ENCODE assay signal across 15 mouse cellular contexts in the genomic region with DNA sequence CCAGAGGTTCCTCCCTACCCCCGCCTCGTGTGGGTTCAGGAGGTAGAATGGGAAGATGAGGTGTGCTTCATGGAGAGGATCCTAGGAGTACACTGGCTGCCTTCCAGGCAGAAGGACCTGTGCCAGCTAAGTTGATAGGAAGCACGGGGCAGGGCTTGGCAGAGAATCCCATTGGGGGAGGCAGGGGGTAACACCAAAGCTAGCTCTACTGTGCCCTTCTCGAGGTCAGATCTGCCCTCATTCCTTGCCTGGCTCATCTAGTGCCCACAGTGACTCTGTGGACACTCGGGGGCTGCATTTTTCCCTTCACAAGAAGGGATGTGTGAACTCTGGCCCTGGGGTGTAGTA. TPM values are rescaled to one million over a fixed set of nuclear protein-coding genes. Genes with fewer than 3 reads are reported as not detected.
DNase-seq lines count a peak whose midpoint lies in the region; ATAC-seq and TF ChIP-seq lines count a peak whose summit lies in the region.
"Had no signal": no experiment of that assay in that cellular context is flagged by ENCODE, and none has a peak within 500 bp of the region (broad histone marks: within the 10 kb centered on the region; RNA-seq: fewer than 3 reads in every experiment).

No protein-coding gene starts in this region.

- H3K4me1 ChIP-seq in hindbrain, embryonic 16.5 days (ENCODE audit: control insufficient read depth, insufficient read depth, low read depth, low read length): peaks cover 6% of the 10 kb centered on the region
- no peaks in the 10 kb centered on the region for H3K4me1 ChIP-seq in hindbrain, embryonic 11.5 days (replicated peaks; ENCODE audit: control insufficient read depth, insufficient read depth, low read length)
- H3K4me1 ChIP-seq in heart, postnatal 0 days (ENCODE audit: control insufficient read depth, insufficient read depth): peaks cover 40% of the 10 kb centered on the region
- H3K4me1 ChIP-seq in intestine, embryonic 15.5 days (replicated peaks): peaks cover 23% of the 10 kb centered on the region

- intact Hi-C loops in gastrocnemius, postnatal 36 days (cut with DNase I): no loop called here

- TF ChIP-seq EP300 in heart, postnatal 0 days (IDR thresholded peaks at IDR 0.05; ENCODE audit: low read depth): peak; percentile 81

- H3K27ac ChIP-seq in hindbrain, embryonic 16.5 days (ENCODE audit: low read depth, low read length): no peak overlapping the region
- H3K27ac ChIP-seq in hindbrain, embryonic 11.5 days (ENCODE audit: low read depth, low read length): no peak overlapping the region
- H3K27ac ChIP-seq in heart, postnatal 0 days (ENCODE audit: low read depth): peak overlapping the region; percentile 96
- no peak overlapping the region for H3K27ac ChIP-seq in intestine, embryonic 15.5 days

- H3K4me2 ChIP-seq in hindbrain, embryonic 16.5 days (ENCODE audit: low read length): no peak overlapping the region
- H3K4me2 ChIP-seq in hindbrain, embryonic 11.5 days (replicated peaks; ENCODE audit: low read depth, low read length): no peak overlapping the region
- H3K4me2 ChIP-seq in heart, postnatal 0 days (ENCODE audit: low read depth, low read length): peak overlapping the region; percentile 83
- no peak overlapping the region for H3K4me2 ChIP-seq in intestine, embryonic 15.5 days (replicated peaks)

- peaks cover 28% of the 10 kb centered on the region for H3K36me3 ChIP-seq in hindbrain, embryonic 16.5 days (ENCODE audit: control insufficient read depth, insufficient read depth, low read length)
- H3K36me3 ChIP-seq in hindbrain, embryonic 11.5 days (ENCODE audit: control insufficient read depth, insufficient read depth, low read length): peaks cover 13% of the 10 kb centered on the region
- peaks cover 23% of the 10 kb centered on the region for H3K36me3 ChIP-seq in heart, postnatal 0 days (replicated peaks; ENCODE audit: control insufficient read depth, insufficient read depth, low read length)
- H3K36me3 ChIP-seq in intestine, embryonic 15.5 days: peaks cover 12% of the 10 kb centered on the region; the same call in 1 of the 2 replicates

- 78% methylated on average over 5 of the region's 5 CpGs for WGBS in hindbrain, embryonic 16.5 days
- WGBS in hindbrain, embryonic 11.5 days: 90% methylated on average over 5 of the region's 5 CpGs
- WGBS in heart, postnatal 0 days: 19% methylated on average over 5 of the region's 5 CpGs
- 90% methylated on average over 5 of the region's 5 CpGs for WGBS in intestine, embryonic 15.5 days

- H3K4me3 ChIP-seq in hindbrain, embryonic 16.5 days (ENCODE audit: low read length): no peak overlapping the region
- no peak overlapping the region for H3K4me3 ChIP-seq in hindbrain, embryonic 11.5 days (ENCODE audit: low read depth, low read length)
- H3K4me3 ChIP-seq in heart, postnatal 0 days (ENCODE audit: low read depth, low read length): peak overlapping the region; percentile 53
- no peak overlapping the region for H3K4me3 ChIP-seq in intestine, embryonic 15.5 days (replicated peaks)

- no peaks in the 10 kb centered on the region for H3K9me3 ChIP-seq in hindbrain, embryonic 16.5 days (ENCODE audit: control insufficient read depth, low read length)
- no peaks in the 10 kb centered on the region for H3K9me3 ChIP-seq in hindbrain, embryonic 11.5 days (ENCODE audit: control insufficient read depth, low read length)
- no peaks in the 10 kb centered on the region for H3K9me3 ChIP-seq in heart, postnatal 0 days (replicated peaks; ENCODE audit: control insufficient read depth, low read length)
- no peaks in the 10 kb centered on the region for H3K9me3 ChIP-seq in intestine, embryonic 15.5 days

- TF ChIP-seq CTCF in heart, postnatal 0 days (IDR thresholded peaks at IDR 0.05; ENCODE audit: low read depth): no peak

- no peak overlapping the region for H3K9ac ChIP-seq in hindbrain, embryonic 16.5 days (ENCODE audit: low read depth, low read length)
- H3K9ac ChIP-seq in hindbrain, embryonic 11.5 days (ENCODE audit: low read depth, low read length): no peak overlapping the region
- H3K9ac ChIP-seq in heart, postnatal 0 days (replicated peaks; ENCODE audit: low read depth, low read length): peak overlapping the region; percentile 79
- H3K9ac ChIP-seq in intestine, embryonic 15.5 days: no peak overlapping the region

- peak; percentile 31; the same call in 1 of the 2 replicates for ATAC-seq in hindbrain, embryonic 16.5 days
- no peak for ATAC-seq in hindbrain, embryonic 11.5 days (ENCODE audit: low FRiP score)
- peak; percentile 64 for ATAC-seq in heart, postnatal 0 days (ENCODE audit: insufficient read depth, low read depth)
- no peak for ATAC-seq in intestine, embryonic 15.5 days
- ATAC-seq: CD4-positive, CD25-positive, alpha-beta regulatory T cell, adult 4 months had no signal

- DNase-seq in hindbrain, embryonic 11.5 days (ENCODE audit: low spot score): no peak
- peak; percentile 75 for DNase-seq in adrenal gland, postnatal 14 days
- DNase-seq in cerebellum, adult 8-10 months: peak; percentile 66
- peak; percentile 89 for DNase-seq in heart, postnatal 0 days (ENCODE audit: low spot score)
- DNase-seq in MN1 (ENCODE audit: low spot score): no peak
- DNase-seq in gastrocnemius, postnatal 36 days: no peak
- DNase-seq: gastrocnemius, postnatal 10 days; kidney, postnatal 4 days; lung, adult 18-20 months; thymus, postnatal 25 days had no signal

- H3K27me3 ChIP-seq in hindbrain, embryonic 16.5 days (replicated peaks; ENCODE audit: control insufficient read depth, insufficient read depth, low read length): no peaks in the 10 kb centered on the region
- no peaks in the 10 kb centered on the region for H3K27me3 ChIP-seq in hindbrain, embryonic 11.5 days (ENCODE audit: control insufficient read depth, insufficient read depth, low read length)
- H3K27me3 ChIP-seq in heart, postnatal 0 days (ENCODE audit: control insufficient read depth, insufficient read depth, low read length): no peaks in the 10 kb centered on the region
- H3K27me3 ChIP-seq in intestine, embryonic 15.5 days (replicated peaks): no peaks in the 10 kb centered on the region

RNA-seq across cellular contexts. Expression of gene Dnlz, which starts 12.7 kb away (rescaled TPM):
- polyA plus RNA-seq in hindbrain, embryonic 16.5 days (2015; fragmentation: Nextera tagmentation; extraction: Ambion mirVana): 30.1 and 32.6 TPM in 2 replicates
- polyA plus RNA-seq in hindbrain, embryonic 11.5 days (2014; fragmentation: Nextera tagmentation; extraction: Ambion mirVana): 27.3 and 29.6 TPM in 2 replicates
- total RNA-seq in adrenal gland, postnatal 14 days (2021): 19.0 and 19.8 TPM in 2 replicates
- 20.2 and 23.0 TPM in 2 replicates for total RNA-seq in heart, postnatal 0 days (2014; rRNA removed; ENCODE audit: low replicate concordance)
- polyA plus RNA-seq in heart, postnatal 0 days (2015; fragmentation: Nextera tagmentation; extraction: Ambion mirVana): 17.0 and 18.6 TPM in 2 replicates
- 10 to 100 TPM; 18.2 to 19.5 TPM for total RNA-seq in gastrocnemius, postnatal 36 days (2021)
- 23.6 and 24.7 TPM in 2 replicates for polyA plus RNA-seq in intestine, embryonic 15.5 days (2015; fragmentation: Nextera tagmentation; extraction: Ambion mirVana)

RNA-seq across cellular contexts. Expression of gene Card9, which starts 21.5 kb away (rescaled TPM):
- polyA plus RNA-seq in hindbrain, embryonic 16.5 days (2015; fragmentation: Nextera tagmentation; extraction: Ambion mirVana): 1.9 and 2.9 TPM in 2 replicates
- polyA plus RNA-seq in hindbrain, embryonic 11.5 days (2014; fragmentation: Nextera tagmentation; extraction: Ambion mirVana): 0.21 and 0.36 TPM in 2 replicates
- 1.2 and 1.6 TPM in 2 replicates for total RNA-seq in adrenal gland, postnatal 14 days (2021)
- 1.5 TPM in 1 of 2 replicates, not detected in the other for total RNA-seq in heart, postnatal 0 days (2014; rRNA removed; ENCODE audit: low replicate concordance)
- polyA plus RNA-seq in heart, postnatal 0 days (2015; fragmentation: Nextera tagmentation; extraction: Ambion mirVana): 0.18 and 0.31 TPM in 2 replicates
- under 1 TPM; 0.44 to 0.82 TPM for total RNA-seq in gastrocnemius, postnatal 36 days (2021)
- polyA plus RNA-seq in intestine, embryonic 15.5 days (2015; fragmentation: Nextera tagmentation; extraction: Ambion mirVana): 0.79 and 0.91 TPM in 2 replicates

RNA-seq across cellular contexts. Expression of gene Gpsm1, which starts 23.9 kb away (rescaled TPM):
- 177 and 185 TPM in 2 replicates for polyA plus RNA-seq in hindbrain, embryonic 16.5 days (2015; fragmentation: Nextera tagmentation; extraction: Ambion mirVana)
- polyA plus RNA-seq in hindbrain, embryonic 11.5 days (2014; fragmentation: Nextera tagmentation; extraction: Ambion mirVana): 46.9 and 48.5 TPM in 2 replicates
- 14.1 TPM in 2 replicates for total RNA-seq in adrenal gland, postnatal 14 days (2021)
- 577 and 610 TPM in 2 replicates for total RNA-seq in heart, postnatal 0 days (2014; rRNA removed; ENCODE audit: low replicate concordance)
- 146 and 148 TPM in 2 replicates for polyA plus RNA-seq in heart, postnatal 0 days (2015; fragmentation: Nextera tagmentation; extraction: Ambion mirVana)
- 1 to 10 TPM; 2.1 to 2.9 TPM for total RNA-seq in gastrocnemius, postnatal 36 days (2021)
- polyA plus RNA-seq in intestine, embryonic 15.5 days (2015; fragmentation: Nextera tagmentation; extraction: Ambion mirVana): 26.7 and 26.8 TPM in 2 replicates

RNA-seq across cellular contexts. Expression of gene Snapc4, which starts 41.3 kb away (rescaled TPM):
- polyA plus RNA-seq in hindbrain, embryonic 16.5 days (2015; fragmentation: Nextera tagmentation; extraction: Ambion mirVana): 29.1 and 36.4 TPM in 2 replicates
- 22.1 and 23.6 TPM in 2 replicates for polyA plus RNA-seq in hindbrain, embryonic 11.5 days (2014; fragmentation: Nextera tagmentation; extraction: Ambion mirVana)
- 26.9 and 33.7 TPM in 2 replicates for total RNA-seq in adrenal gland, postnatal 14 days (2021)
- total RNA-seq in heart, postnatal 0 days (2014; rRNA removed; ENCODE audit: low replicate concordance): 9.6 and 24.1 TPM in 2 replicates
- 7.8 and 8.1 TPM in 2 replicates for polyA plus RNA-seq in heart, postnatal 0 days (2015; fragmentation: Nextera tagmentation; extraction: Ambion mirVana)
- 1 to 10 TPM; 3.7 to 9.0 TPM for total RNA-seq in gastrocnemius, postnatal 36 days (2021)
- 19.7 and 25.2 TPM in 2 replicates for polyA plus RNA-seq in intestine, embryonic 15.5 days (2015; fragmentation: Nextera tagmentation; extraction: Ambion mirVana)

RNA-seq across cellular contexts. Expression of gene Ccdc187, which starts 44.8 kb away (rescaled TPM):
- polyA plus RNA-seq in hindbrain, embryonic 16.5 days (2015; fragmentation: Nextera tagmentation; extraction: Ambion mirVana): 0.15 and 0.19 TPM in 2 replicates
- polyA plus RNA-seq in hindbrain, embryonic 11.5 days (2014; fragmentation: Nextera tagmentation; extraction: Ambion mirVana): 0.07 and 0.19 TPM in 2 replicates
- 1.0 and 1.5 TPM in 2 replicates for total RNA-seq in adrenal gland, postnatal 14 days (2021)
- total RNA-seq in heart, postnatal 0 days (2014; rRNA removed; ENCODE audit: low replicate concordance): 0.61 and 0.97 TPM in 2 replicates
- 0.04 TPM in 2 replicates for polyA plus RNA-seq in heart, postnatal 0 days (2015; fragmentation: Nextera tagmentation; extraction: Ambion mirVana)
- under 1 TPM in 1 of 2 experiments, not detected in 1; 0.03 TPM for total RNA-seq in gastrocnemius, postnatal 36 days (2021)
- 0.36 and 0.37 TPM in 2 replicates for polyA plus RNA-seq in intestine, embryonic 15.5 days (2015; fragmentation: Nextera tagmentation; extraction: Ambion mirVana)
- polyA plus RNA-seq: CD4-positive, CD25-positive, alpha-beta regulatory T cell, adult 4 months; embryonic facial prominence, embryonic 11.5 days; limb, embryonic 11.5 days had no signal

Comparison
In these comparisons a context has a peak if more than half of its experiments do, and no peak if none do; other contexts are left out.
1. ATAC-seq: peak in hindbrain, embryonic 16.5 days (single experiment) and heart, postnatal 0 days (single experiment); none in hindbrain, embryonic 11.5 days (single experiment) and intestine, embryonic 15.5 days (single experiment).
2. DNase-seq: peak in adrenal gland, postnatal 14 days (single experiment), cerebellum, adult 8-10 months (single experiment) and heart, postnatal 0 days (single experiment); none in hindbrain, embryonic 11.5 days (single experiment), MN1 (single experiment) and gastrocnemius, postnatal 36 days (0 of 2).